Mouse (Mus musculus) left cerebral cortex, adult 6 months (tissue): ENCODE data around the gene Cstad. TPM values are rescaled to one million over a fixed set of nuclear protein-coding genes. Genes with fewer than 3 reads are reported as not detected.

ENCODE experiments used
- long read RNA-seq, 2 experiments: library from polyadenylated mRNA; unstranded; transcript quantifications; one replicate each; pipeline ENCODE4 v2.0.0; 2019 to 2020
- polyA plus RNA-seq: library from polyadenylated mRNA; unstranded; fragments of <200 nt; fragmentation: Nextera tagmentation; gene quantifications from 2 replicates; pipeline ENCODE4 v1.2.3, GENCODE M21; 2021

Cstad gene
- 5.9 and 9.5 TPM in 2 replicates for polyA plus RNA-seq
- long read RNA-seq, experiment 1, partial matches to known transcripts, result 0 of 2 reads
- long read RNA-seq, experiment 1, other reads (novel, unspliced or antisense), result 2 of 2 reads
- long read RNA-seq, experiment 2, transcript Cstad-201 (2 exons, 819 nt), result major isoform, 7 of 10 reads
- long read RNA-seq, experiment 2, partial matches to known transcripts, result 2 of 10 reads
- long read RNA-seq, experiment 2, other reads (novel, unspliced or antisense), result 1 of 10 reads

DNA sequence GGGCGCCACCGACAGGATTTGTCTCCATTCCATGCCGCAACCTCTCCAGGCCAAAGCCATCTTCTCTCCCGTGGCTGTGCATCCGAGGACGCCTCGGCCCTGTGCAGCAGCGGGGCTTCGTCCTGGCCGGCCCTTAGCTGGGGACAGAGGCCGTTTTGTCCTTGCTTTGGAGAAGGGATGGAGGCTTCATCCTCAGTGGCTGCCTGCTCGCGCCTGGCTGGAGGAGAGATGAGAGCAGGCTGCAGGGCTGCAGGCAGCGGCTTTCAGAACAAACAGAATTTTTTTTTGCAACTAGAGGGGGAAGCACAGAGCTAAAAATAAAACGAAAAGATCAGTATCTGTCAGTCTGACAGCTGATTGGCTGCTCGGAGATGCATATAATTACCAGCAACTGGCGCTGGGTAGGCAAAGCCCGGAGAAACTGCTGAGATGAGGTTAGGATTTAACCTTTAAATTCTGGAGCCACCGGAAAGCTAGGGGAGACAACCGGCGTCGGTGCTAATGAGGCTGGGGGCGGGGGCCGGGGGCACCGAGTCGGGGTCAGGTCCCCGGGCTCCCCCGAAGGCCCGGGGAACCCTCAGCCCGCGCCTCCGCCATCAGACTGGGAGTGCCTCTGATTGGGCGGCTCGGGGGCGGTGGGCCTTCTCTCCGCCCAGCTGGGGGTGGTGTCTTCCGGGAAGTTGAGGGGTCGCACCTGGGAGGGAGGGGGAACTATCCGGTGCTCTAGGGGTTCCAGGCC lies at the start of gene Cstad:
Cstad (plus strand) TSS at position 400 of the 739 bp plus-strand sequence.

Other genes starting within 250 kb of the Cstad start
- gene Sh3glb2, start 235.7 kb upstream of the Cstad start, polyA plus RNA-seq, result 217 and 227 TPM in 2 replicates
- gene Miga2, start 230.8 kb upstream of the Cstad start, polyA plus RNA-seq, result 26.9 and 27.7 TPM in 2 replicates
- 17.6 and 18.3 TPM in 2 replicates for gene Dolpp1, start 202.8 kb upstream of the Cstad start, polyA plus RNA-seq
- gene Crat, start 179.2 kb upstream of the Cstad start, polyA plus RNA-seq, result 25.7 and 29.0 TPM in 2 replicates
- gene Ptpa, start 179.0 kb upstream of the Cstad start, polyA plus RNA-seq, result 124 and 158 TPM in 2 replicates
- 4.1 and 8.4 TPM in 2 replicates for gene Ier5l, start 120.8 kb upstream of the Cstad start, polyA plus RNA-seq
- 9.7 and 11.1 TPM in 2 replicates for gene 1700001O22Rik, start 208.6 kb downstream of the Cstad start, polyA plus RNA-seq
- 43.3 and 64.3 TPM in 2 replicates for gene Ntmt1, start 212.8 kb downstream of the Cstad start, polyA plus RNA-seq
- 22.6 and 26.3 TPM in 2 replicates for gene Asb6, start 235.3 kb downstream of the Cstad start, polyA plus RNA-seq
- 0.21 and 1.2 TPM in 2 replicates for gene Prrx2, start 239.9 kb downstream of the Cstad start, polyA plus RNA-seq